Mouse (Mus musculus) CH12.LX (cell line): ENCODE measurements around the gene Mkrn2. TPM values are rescaled to one million over a fixed set of nuclear protein-coding genes. Genes with fewer than 3 reads are reported as not detected.

ENCODE experiments used
- DNase-seq: peaks from one replicate; pipeline ENCODE4 v3.0.0-alpha.2; 2013; ENCODE audit errors: extremely low read depth
- H3K27ac ChIP-seq: 2 replicates; pipeline ENCODE4 v1.5.1; 2012; ENCODE audit warnings: low read depth, mild to moderate bottlenecking, control low read depth, moderate library complexity; ENCODE audit not compliant: insufficient read depth
- H3K27me3 ChIP-seq: replicated peaks from 2 replicates; pipeline ENCODE3; 2012; ENCODE audit warnings: inconsistent platforms
- H3K36me3 ChIP-seq, 2 experiments: replicated peaks in 1 of 2; 2 replicates each; pipeline versions ENCODE3 to v1.6.1; 2012; ENCODE audit warnings: inconsistent platforms in 1 of 2, low read length in 1 of 2, mild to moderate bottlenecking in 1 of 2, mixed read lengths in 1 of 2, moderate library complexity in 1 of 2; ENCODE audit not compliant: control insufficient read depth in 1 of 2, insufficient read depth in 1 of 2
- H3K4me1 ChIP-seq, 2 experiments: 2 replicates each; pipeline ENCODE4 v1.6.1; 2012; ENCODE audit warnings: inconsistent platforms in 1 of 2, moderate library complexity in 1 of 2; ENCODE audit not compliant: insufficient read depth in 2 of 2, control insufficient read depth in 1 of 2
- H3K4me2 ChIP-seq: 2 replicates; pipeline ENCODE4 v1.6.1; 2012; ENCODE audit warnings: low read depth, mild to moderate bottlenecking, control low read depth; ENCODE audit not compliant: poor library complexity, insufficient read depth, severe bottlenecking
- H3K4me3 ChIP-seq, 3 experiments: fragments of 150-350 bp in 1 of 3; sonication (generic) in 1 of 3; replicated peaks in 1 of 3; 2 replicates each; pipeline versions ENCODE3 to v1.5.1; 2011 to 2012; ENCODE audit warnings: low read depth in 2 of 3, low read length in 2 of 3, mild to moderate bottlenecking in 2 of 3, moderate library complexity in 2 of 3, control low read depth in 1 of 3, improper control_type of control experiment in 1 of 3, inconsistent platforms in 1 of 3, mixed read lengths in 1 of 3; ENCODE audit not compliant: poor library complexity in 1 of 3
- H3K79me2 ChIP-seq: replicated peaks from 2 replicates; pipeline ENCODE4 v1.6.1; 2012; ENCODE audit warnings: mild to moderate bottlenecking, moderate library complexity; ENCODE audit not compliant: control insufficient read depth, poor library complexity, insufficient read depth, severe bottlenecking; ENCODE audit errors: extremely low read depth
- H3K9ac ChIP-seq: 2 replicates; pipeline ENCODE4 v1.6.1; 2012; ENCODE audit warnings: low read depth, mild to moderate bottlenecking, control low read depth, moderate library complexity; ENCODE audit not compliant: insufficient read depth
- H3K9me3 ChIP-seq: replicated peaks from 2 replicates; pipeline ENCODE3; 2012; ENCODE audit warnings: low read length, inconsistent platforms, mixed read lengths
- CHD2 ChIP-seq: IDR thresholded peaks from 2 replicates; pipeline ENCODE4 v1.6.1; 2011; ENCODE audit warnings: low read length, improper control_type of control experiment
- CTCF ChIP-seq, 2 experiments: IDR thresholded peaks in 1 of 2; conservative IDR thresholded peaks in 1 of 2; 2 replicates each; pipeline ENCODE4 v1.5.1; 2011 to 2012; ENCODE audit warnings: low read depth in 2 of 2, low read length in 2 of 2, improper control_type of control experiment in 1 of 2, inconsistent platforms in 1 of 2, mild to moderate bottlenecking in 1 of 2, moderate library complexity in 1 of 2
- E2F4 ChIP-seq: IDR thresholded peaks from 2 replicates; pipeline ENCODE4 v1.6.1; 2011; ENCODE audit warnings: low read depth, low read length, improper control_type of control experiment; ENCODE audit not compliant: insufficient replicate concordance
- ELF1 ChIP-seq: IDR thresholded peaks from 2 replicates; pipeline ENCODE4 v1.6.1; 2014; ENCODE audit warnings: low read depth, mild to moderate bottlenecking, inconsistent platforms, low read length, improper control_type of control experiment
- ETS1 ChIP-seq: conservative IDR thresholded peaks from 2 replicates; pipeline ENCODE4 v1.6.1; 2012; ENCODE audit warnings: low read depth, mild to moderate bottlenecking, inconsistent platforms, low read length, improper control_type of control experiment, moderate library complexity
- GABPA ChIP-seq: IDR thresholded peaks from 2 replicates; pipeline ENCODE4 v1.6.1; 2012; ENCODE audit warnings: low read depth, low read length, improper control_type of control experiment, inconsistent platforms; ENCODE audit not compliant: insufficient replicate concordance
- HCFC1 ChIP-seq: IDR thresholded peaks from 2 replicates; pipeline ENCODE4 v1.6.1; 2012; ENCODE audit warnings: low read depth, mild to moderate bottlenecking, inconsistent platforms, low read length, improper control_type of control experiment
- IRF4 ChIP-seq: IDR thresholded peaks from 2 replicates; pipeline ENCODE4 v1.6.1; 2014; ENCODE audit warnings: low read depth, mild to moderate bottlenecking, inconsistent platforms, low read length, improper control_type of control experiment
- JUND ChIP-seq: conservative IDR thresholded peaks from 2 replicates; pipeline ENCODE4 v1.6.1; 2011; ENCODE audit warnings: low read depth, low read length, improper control_type of control experiment
- KAT2A ChIP-seq: IDR thresholded peaks from 2 replicates; pipeline ENCODE4 v1.6.1; 2012; ENCODE audit warnings: low read length, improper control_type of control experiment, inconsistent platforms; ENCODE audit not compliant: insufficient replicate concordance
- MAFK ChIP-seq: IDR thresholded peaks from 2 replicates; pipeline ENCODE4 v1.6.1; 2011; ENCODE audit warnings: low read length, improper control_type of control experiment; ENCODE audit not compliant: insufficient replicate concordance
- MAX ChIP-seq: IDR thresholded peaks from 2 replicates; pipeline ENCODE4 v1.6.1; 2011; ENCODE audit warnings: low read length, improper control_type of control experiment
- MAZ ChIP-seq: IDR thresholded peaks from 2 replicates; pipeline ENCODE4 v1.6.1; 2012; ENCODE audit warnings: low read depth, mild to moderate bottlenecking, inconsistent platforms, low read length, improper control_type of control experiment, moderate library complexity
- MEF2A ChIP-seq: IDR thresholded peaks from 2 replicates; pipeline ENCODE4 v1.6.1; 2014; ENCODE audit warnings: low read depth, mild to moderate bottlenecking, inconsistent platforms, low read length, improper control_type of control experiment, borderline replicate concordance
- MYC ChIP-seq: IDR thresholded peaks from 2 replicates; pipeline ENCODE4 v1.6.1; 2011; ENCODE audit warnings: low read depth, mild to moderate bottlenecking, improper control_type of control experiment, low read length
- NELFE ChIP-seq: IDR thresholded peaks from 2 replicates; pipeline ENCODE4 v1.6.1; 2011; ENCODE audit warnings: low read depth, low read length, improper control_type of control experiment
- NRF1 ChIP-seq: IDR thresholded peaks from 2 replicates; pipeline ENCODE4 v1.6.1; 2014; ENCODE audit warnings: low read depth, mild to moderate bottlenecking, inconsistent platforms, low read length, improper control_type of control experiment, moderate library complexity
- PAX5 ChIP-seq: IDR thresholded peaks from 2 replicates; pipeline ENCODE4 v1.6.1; 2012; ENCODE audit warnings: low read length, inconsistent platforms, mixed read lengths
- POLR2A ChIP-seq: IDR thresholded peaks from 2 replicates; pipeline ENCODE4 v1.6.1; 2011; ENCODE audit warnings: low read depth, mild to moderate bottlenecking, improper control_type of control experiment, low read length
- RAD21 ChIP-seq: IDR thresholded peaks from 2 replicates; pipeline ENCODE4 v1.6.1; 2011; ENCODE audit warnings: low read depth, mild to moderate bottlenecking, low read length, improper control_type of control experiment, moderate library complexity
- RCOR1 ChIP-seq: conservative IDR thresholded peaks from 2 replicates; pipeline ENCODE4 v1.6.1; 2012; ENCODE audit warnings: low read depth, mild to moderate bottlenecking, inconsistent platforms, low read length, improper control_type of control experiment
- SIN3A ChIP-seq: IDR thresholded peaks from 2 replicates; pipeline ENCODE4 v1.6.1; 2012; ENCODE audit warnings: low read length, improper control_type of control experiment, inconsistent platforms
- SMC3 ChIP-seq: IDR thresholded peaks from 2 replicates; pipeline ENCODE4 v1.6.1; 2011; ENCODE audit warnings: low read depth, low read length, improper control_type of control experiment
- TBP ChIP-seq: conservative IDR thresholded peaks from 2 replicates; pipeline ENCODE4 v1.6.1; 2011; ENCODE audit warnings: low read depth, low read length, improper control_type of control experiment
- TCF12 ChIP-seq: IDR thresholded peaks from 2 replicates; pipeline ENCODE4 v1.6.1; 2014; ENCODE audit warnings: low read depth, mild to moderate bottlenecking, inconsistent platforms, low read length, improper control_type of control experiment
- ZKSCAN1 ChIP-seq: IDR thresholded peaks from 2 replicates; pipeline ENCODE4 v1.6.1; 2012; ENCODE audit warnings: low read depth, inconsistent platforms, low read length, improper control_type of control experiment, borderline replicate concordance
- ZMIZ1 ChIP-seq: IDR thresholded peaks from 2 replicates; pipeline ENCODE4 v1.6.1; 2012; ENCODE audit warnings: low read depth, mild to moderate bottlenecking, inconsistent platforms, low read length, improper control_type of control experiment
- dilution Hi-C: fragments of 300-500 bp; cut with MboI; formaldehyde crosslinking; loops from 2 replicates; pipeline ENCODE4 v1.14.3; 2020; ENCODE audit warnings: low sequenced_read_pairs; ENCODE audit not compliant: extremely low pct_unique_long_range_greater_than_20kb, extremely low pct_ligation_motif_present
- in situ Hi-C: fragments of 300-500 bp; cut with MboI; formaldehyde crosslinking; loops from 3 replicates; pipeline ENCODE4 v1.14.3; 2019; ENCODE audit warnings: low sequenced_read_pairs, low pct_ligation_motif_present, low pct_unique_long_range_greater_than_20kb, mixed read lengths
- polyA plus RNA-seq: library from polyadenylated mRNA; unstranded; fragments of >175 nt; gene quantifications from 2 replicates; pipeline ENCODE4 v1.2.1, GENCODE M21; 2012; ENCODE audit warnings: low read depth; ENCODE audit not compliant: insufficient read length
- total RNA-seq, 2 experiments: library from RNA; depleted of rRNA; stranded (reverse); fragments of 300-350 nt in 1 of 2; fragments of >200 nt in 1 of 2; gene quantifications; 2 replicates each; pipeline ENCODE4 v1.2.3; 2012 to 2014

Mkrn2 gene
- 11.7 and 14.6 TPM in 2 replicates for total RNA-seq (2012; rRNA removed)
- total RNA-seq (2014; rRNA removed) = 45.8 and 49.8 TPM in 2 replicates
- 17.1 and 18.6 TPM in 2 replicates for polyA plus RNA-seq

- Histone ChIP-seq H3K9me3 (no peaks in the 10 kb centered on the region), H3K79me2 (peaks cover 4% of the 10 kb centered on the region), H3K36me3 (peaks cover 3 to 29% of the 10 kb centered on the region in 2 experiments), H3K4me3 (peak within 1 kb of the TSS; percentile 88 to 99 (median 93)), H3K27me3 (no peaks in the 10 kb centered on the region), H3K27ac (peak within 1 kb of the TSS; percentile 43; the same call in 1 of the 2 replicates), H3K4me2 (peak within 1 kb of the TSS; percentile 80), H3K9ac (peak within 1 kb of the TSS; percentile 86), H3K4me1 (peaks cover 3 to 14% of the 10 kb centered on the region in 2 experiments)
- peak; percentile 88 for TF ChIP-seq HCFC1
- no peak for TF ChIP-seq JUND
- TF ChIP-seq E2F4 = no peak
- no peak for TF ChIP-seq ZKSCAN1
- TF ChIP-seq GABPA = no peak; the same call in 1 of the 2 replicates
- TF ChIP-seq NRF1 = peak; percentile 75
- no peak for TF ChIP-seq MAFK
- no peak for TF ChIP-seq RAD21
- 0 out of 2 replicates have a peak, but pooled peaks have one; percentile 38 for TF ChIP-seq TBP
- TF ChIP-seq CTCF (conservative IDR thresholded peaks at IDR 0.05 in 1 of 2, IDR thresholded peaks at IDR 0.05 in 1 of 2; ENCODE audit: low read depth in 2 of 2, low read length in 2 of 2) = no peak
- TF ChIP-seq RCOR1 = no peak
- peak; percentile 81 for TF ChIP-seq SIN3A
- TF ChIP-seq CHD2 = peak; percentile 55; the same call in 1 of the 2 replicates
- TF ChIP-seq MYC = no peak
- TF ChIP-seq ZMIZ1 = peak; percentile 72
- 0 out of 2 replicates have a peak, but pooled peaks have one; percentile 10 for TF ChIP-seq ETS1
- peak; percentile 66 for TF ChIP-seq NELFE
- no peak for TF ChIP-seq MAZ
- TF ChIP-seq MEF2A = peak; percentile 73
- peak; percentile 72 for TF ChIP-seq ELF1
- TF ChIP-seq TCF12 = peak; percentile 89
- peak; percentile 59 for TF ChIP-seq MAX
- TF ChIP-seq POLR2A = peak; percentile 87
- TF ChIP-seq PAX5 = no peak
- TF ChIP-seq KAT2A = peak; percentile 51; the same call in 1 of the 2 replicates
- peak; percentile 66 for TF ChIP-seq IRF4
- TF ChIP-seq SMC3 = no peak
- DNase-seq = peak; percentile 85
- in situ Hi-C loops = no loop called here
- dilution Hi-C loops = no loop called here
Observed at GRCm38 (mm10) chr6:115601715-115602523, at the start of gene Mkrn2. TSS of gene Mkrn2 (plus strand) at chr6:115601902.
